Mouse (Mus musculus) adrenal gland, adult 10 weeks (tissue): Measurements from ENCODE around the gene Gm21488. TPM values are rescaled to one million over a fixed set of nuclear protein-coding genes. Genes with fewer than 3 reads are reported as not detected.

Experiments
- polyA plus RNA-seq: library from polyadenylated mRNA; stranded (reverse); fragments of 350-450 nt; fragmentation: Illumina TruSeq; extraction: RNeasy Lipid Tissue Mini Kit (QIAGEN cat#74804); gene quantifications from one replicate; pipeline ENCODE4 v1.2.3, GENCODE M21; 2014; ENCODE audit warnings: low read depth, low replicate concordance

Gm21488 gene
- not detected for polyA plus RNA-seq

DNA sequence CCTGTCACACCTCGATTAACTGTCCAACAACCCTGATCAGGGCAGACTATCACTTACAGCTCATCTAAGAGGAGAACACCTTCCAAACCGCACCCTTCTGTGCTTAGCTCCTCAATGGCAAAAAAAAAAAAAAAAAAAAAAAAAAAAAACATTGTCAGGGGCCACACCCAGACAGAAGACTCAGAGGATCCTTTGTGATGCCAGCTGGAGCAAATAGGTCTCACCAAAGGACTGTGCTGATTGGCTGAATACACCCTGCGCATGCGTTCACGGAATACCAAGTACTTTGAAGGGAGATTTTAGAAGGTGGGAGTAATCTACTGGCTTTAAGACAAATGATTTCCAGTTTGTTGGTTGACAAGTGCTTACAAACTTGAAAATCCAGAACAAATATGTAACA, at the start of gene Gm21488:
Gm21488 (minus strand) TSS at position 101 of the 400 bp plus-strand sequence.

